Mouse (Mus musculus) megakaryocyte, embryonic 14.5 days (primary cell): ENCODE data around the gene Bcl2.

ENCODE experiments used
- FLI1 ChIP-seq: IDR thresholded peaks from 2 replicates; pipeline ENCODE4 v1.6.1; 2012; ENCODE audit warnings: low read length, inconsistent platforms, mixed read lengths
- GATA1 ChIP-seq: IDR thresholded peaks from 3 replicates; pipeline ENCODE4 v1.6.1; 2012; ENCODE audit warnings: mixed read lengths, low read length, inconsistent platforms, borderline replicate concordance

- TF ChIP-seq GATA1 (no peak), FLI1 (no peak)
Measured at GRCm38 (mm10) chr1:106616955-106617354, 97.1 kb downstream of the Bcl2 start.
